Mouse (Mus musculus) layer of hippocampus, adult 9-10 months (tissue): ENCODE measurements at regions not wholly inside any gene's neighbourhood (a gene's known extent, or its start where the extent isn't known, plus 50 kb on each side); places are given as distances from the start of the nearest gene placed in this dataset.

Experiments used
- DNase-seq: peaks from one replicate; pipeline ENCODE4 v3.0.0; 2022; ENCODE audit warnings: low spot score

- DNase-seq: no peak
Observed at GRCm38 (mm10) chr16:46807476-46807875, 309.2 kb upstream of the Nectin3 start.

GRCm38 (mm10) chr16:46776367-46776766 lies 278.0 kb upstream of the Nectin3 start:
- no peak for DNase-seq

- no peak for DNase-seq
Observed at GRCm38 (mm10) chr16:46769383-46769782, 271.1 kb upstream of the Nectin3 start.

- no peak for DNase-seq
Observed at GRCm38 (mm10) chr16:46768376-46768775, 270.1 kb upstream of the Nectin3 start.

- no peak for DNase-seq
Observed at GRCm38 (mm10) chr16:46735140-46735539, 236.8 kb upstream of the Nectin3 start.

- no peak for DNase-seq
Observed at GRCm38 (mm10) chr16:46728424-46728823, 230.1 kb upstream of the Nectin3 start.

- no peak for DNase-seq
Observed at GRCm38 (mm10) chr16:46723660-46724059, 225.3 kb upstream of the Nectin3 start.

GRCm38 (mm10) chr16:46679787-46680186 lies 181.5 kb upstream of the Nectin3 start:
- DNase-seq: no peak

GRCm38 (mm10) chr16:46669590-46669989 lies 171.3 kb upstream of the Nectin3 start:
- no peak for DNase-seq

GRCm38 (mm10) chr16:46665566-46665965 lies 167.2 kb upstream of the Nectin3 start:
- no peak for DNase-seq

GRCm38 (mm10) chr16:46663008-46663407 lies 164.7 kb upstream of the Nectin3 start:
- no peak for DNase-seq

GRCm38 (mm10) chr16:46655041-46655440 lies 156.7 kb upstream of the Nectin3 start:
- no peak for DNase-seq

- no peak for DNase-seq
Observed at GRCm38 (mm10) chr16:46625807-46626206, 127.5 kb upstream of the Nectin3 start.

- DNase-seq: no peak
Observed at GRCm38 (mm10) chr16:46623246-46623645, 124.9 kb upstream of the Nectin3 start.

- DNase-seq: no peak
Observed at GRCm38 (mm10) chr16:46619871-46620270, 121.5 kb upstream of the Nectin3 start.

GRCm38 (mm10) chr16:46617544-46618335 lies 119.4 kb upstream of the Nectin3 start:
- no peak for DNase-seq

GRCm38 (mm10) chr16:46616606-46617005 lies 118.3 kb upstream of the Nectin3 start:
- no peak for DNase-seq

- DNase-seq: no peak
Observed at GRCm38 (mm10) chr16:46613062-46613818, 114.9 kb upstream of the Nectin3 start.

- no peak for DNase-seq
Observed at GRCm38 (mm10) chr16:46605879-46606203, 107.5 kb upstream of the Nectin3 start.

- no peak for DNase-seq
Observed at GRCm38 (mm10) chr16:46605001-46605878, 106.9 kb upstream of the Nectin3 start.

- DNase-seq: no peak
Observed at GRCm38 (mm10) chr16:46592618-46593253, 94.4 kb upstream of the Nectin3 start.

- peak; percentile 8 for DNase-seq
Observed at GRCm38 (mm10) chr16:46587056-46587455, 88.7 kb upstream of the Nectin3 start.
